Mouse (Mus musculus): Measurements from ENCODE around the gene Vmn2r4. TPM values are rescaled to one million over a fixed set of nuclear protein-coding genes. Genes with fewer than 3 reads are reported as not detected.
"Not testable (repeated sequence)": the region's sequence is repeated elsewhere in the genome, so short reads cannot be mapped to it uniquely, and the experiment has no call there.

The Vmn2r4 gene
- not detected for total RNA-seq (2021)

DNA sequence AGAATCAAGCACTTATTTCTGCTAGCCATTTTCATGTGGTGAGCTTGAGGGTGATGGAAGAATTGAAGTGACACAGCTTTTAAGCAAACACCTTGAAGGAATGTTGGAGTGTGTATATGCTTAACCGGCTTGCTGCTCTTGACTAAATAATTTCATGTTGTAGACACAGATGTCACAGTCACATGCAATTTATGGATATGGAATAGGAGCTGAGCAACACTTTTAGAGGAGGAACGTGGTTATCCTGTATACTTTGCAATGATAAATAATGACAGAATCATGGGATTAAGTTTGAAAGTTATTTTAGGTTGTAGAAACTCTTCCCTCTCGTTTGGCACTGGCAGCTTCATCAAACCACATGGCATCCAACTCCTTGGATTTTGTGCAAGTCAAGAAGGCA is at the start of gene Vmn2r4:
TSS of gene Vmn2r4 (minus strand) at position 101 of the 400 bp plus-strand sequence.
- DNase-seq; intact Hi-C loops (cut with DNase I): not testable (repeated sequence)

DNA sequence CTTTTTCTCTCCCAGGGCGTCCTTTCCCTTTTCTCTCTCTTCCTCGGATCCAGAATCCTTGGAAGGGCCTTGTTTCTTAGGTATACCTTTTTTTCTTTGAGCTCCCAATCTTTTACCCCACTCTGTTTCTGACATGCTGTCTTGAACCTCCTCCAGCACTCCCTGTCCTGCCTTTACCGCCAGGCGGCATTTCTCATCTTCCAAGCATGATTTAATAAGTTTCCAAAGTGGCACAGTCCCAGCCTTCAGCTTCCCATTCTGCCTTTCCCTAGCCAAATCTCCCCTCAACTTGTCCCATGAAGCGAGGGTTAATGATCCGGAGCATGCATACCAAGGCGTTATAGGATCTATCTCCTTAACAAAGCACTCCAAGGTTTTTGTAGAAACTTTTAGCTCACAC is 19.1 kb upstream of the Vmn2r4 start:
- DNase-seq; intact Hi-C loops (cut with DNase I): not testable (repeated sequence)

DNA sequence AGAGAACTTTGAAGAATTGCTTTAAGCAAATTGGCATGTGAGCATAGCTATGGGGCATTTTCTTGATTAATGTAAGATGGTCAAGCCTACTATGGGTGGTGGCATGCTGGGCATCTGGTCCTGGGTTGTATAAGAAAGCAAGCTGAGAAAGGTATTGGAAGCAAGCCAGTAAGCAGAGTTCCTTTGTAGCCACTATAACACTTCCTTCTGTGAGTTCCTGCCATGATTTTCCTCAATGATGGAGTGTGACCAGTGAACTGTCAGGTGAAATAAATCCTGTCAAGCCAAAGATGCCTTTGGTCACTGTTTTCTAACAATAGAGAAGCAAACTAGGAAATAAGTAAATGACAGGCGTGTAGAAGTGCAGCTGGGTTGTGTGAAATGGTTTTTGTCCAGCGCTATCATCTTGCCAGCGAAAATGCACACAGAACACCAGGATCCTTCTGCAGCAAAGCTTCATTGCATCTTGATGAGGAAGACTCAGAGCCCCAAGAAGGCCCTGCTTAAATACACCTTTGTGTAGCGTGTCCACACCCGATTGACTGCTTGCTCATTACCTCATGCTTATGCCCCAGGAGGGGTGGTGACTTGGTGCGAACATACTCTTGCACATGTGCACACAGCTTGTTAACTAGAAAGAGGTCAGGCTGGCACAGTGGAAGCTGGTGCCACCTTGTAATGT is 13.1 kb upstream of the Vmn2r4 start:
- DNase-seq: not testable (repeated sequence)
- intact Hi-C loops (cut with DNase I): loop anchor here (10.0 kb wide), 1 partner anchor 137 kb away; the partner anchor contains the start of gene Vmn2r6

DNA sequence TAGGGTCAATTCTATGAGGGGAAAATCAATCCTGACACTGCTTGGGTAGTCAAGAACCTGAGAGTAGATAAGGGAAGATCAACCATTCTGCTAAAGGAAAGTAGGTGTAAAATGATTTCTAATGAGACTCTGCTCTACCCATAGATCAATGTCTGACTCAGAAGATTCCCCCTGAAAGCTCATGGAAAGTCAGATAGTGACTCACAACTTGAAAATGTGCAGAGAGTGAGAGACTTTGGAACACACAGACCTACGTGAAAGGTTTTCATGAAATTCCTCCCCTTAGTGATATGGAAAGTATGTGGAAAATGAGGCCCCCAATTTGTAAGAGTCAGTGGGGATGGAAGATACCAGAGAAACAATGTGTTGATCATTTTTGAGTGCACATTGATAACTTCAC is 7.0 kb upstream of the Vmn2r4 start:
- DNase-seq: not testable (repeated sequence)
- intact Hi-C loops (cut with DNase I): loop anchor here (10.0 kb wide), 1 partner anchor 143 kb away; the partner anchor contains the start of gene Vmn2r6

DNA sequence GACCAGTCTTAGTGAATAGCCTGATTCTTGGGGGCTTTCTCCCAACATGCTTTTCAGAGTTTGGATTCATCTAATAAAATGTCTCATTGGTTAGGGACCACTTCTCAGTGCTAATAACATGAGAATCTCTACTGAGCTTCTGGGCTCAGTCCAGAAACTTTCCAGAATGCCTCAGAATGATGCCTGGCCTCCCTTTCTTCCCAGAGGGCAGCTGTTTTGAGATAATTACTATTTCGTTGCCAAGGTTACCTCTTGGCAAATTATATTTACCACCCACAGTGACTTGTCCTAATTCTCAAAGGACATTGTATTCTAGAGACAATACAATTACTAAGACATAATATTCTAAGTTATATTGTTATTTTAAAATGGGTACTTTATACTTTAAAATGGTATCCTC is 2.3 kb upstream of the Vmn2r4 start:
- intact Hi-C loops (cut with DNase I); DNase-seq: not testable (repeated sequence)

DNA sequence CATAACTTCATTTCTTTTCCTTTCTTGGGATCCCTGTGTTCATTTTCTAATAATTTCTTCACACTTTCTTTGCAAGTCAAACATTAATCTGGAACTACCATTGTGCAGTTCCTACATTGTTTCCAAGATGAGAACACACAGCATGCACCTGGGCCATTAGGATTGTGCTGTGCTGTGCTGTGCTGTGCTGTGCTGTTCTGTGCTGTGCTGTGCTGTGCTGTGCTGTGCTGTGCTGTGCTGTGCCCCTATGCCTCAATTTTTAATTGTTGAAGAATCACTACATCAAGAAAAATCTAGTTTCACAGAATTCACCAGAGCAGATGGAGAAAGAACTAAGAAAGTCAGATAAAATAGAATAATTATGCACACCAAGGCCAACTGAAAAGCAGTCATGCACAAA is 915 bp downstream of the Vmn2r4 start:
- DNase-seq; intact Hi-C loops (cut with DNase I): not testable (repeated sequence)

DNA sequence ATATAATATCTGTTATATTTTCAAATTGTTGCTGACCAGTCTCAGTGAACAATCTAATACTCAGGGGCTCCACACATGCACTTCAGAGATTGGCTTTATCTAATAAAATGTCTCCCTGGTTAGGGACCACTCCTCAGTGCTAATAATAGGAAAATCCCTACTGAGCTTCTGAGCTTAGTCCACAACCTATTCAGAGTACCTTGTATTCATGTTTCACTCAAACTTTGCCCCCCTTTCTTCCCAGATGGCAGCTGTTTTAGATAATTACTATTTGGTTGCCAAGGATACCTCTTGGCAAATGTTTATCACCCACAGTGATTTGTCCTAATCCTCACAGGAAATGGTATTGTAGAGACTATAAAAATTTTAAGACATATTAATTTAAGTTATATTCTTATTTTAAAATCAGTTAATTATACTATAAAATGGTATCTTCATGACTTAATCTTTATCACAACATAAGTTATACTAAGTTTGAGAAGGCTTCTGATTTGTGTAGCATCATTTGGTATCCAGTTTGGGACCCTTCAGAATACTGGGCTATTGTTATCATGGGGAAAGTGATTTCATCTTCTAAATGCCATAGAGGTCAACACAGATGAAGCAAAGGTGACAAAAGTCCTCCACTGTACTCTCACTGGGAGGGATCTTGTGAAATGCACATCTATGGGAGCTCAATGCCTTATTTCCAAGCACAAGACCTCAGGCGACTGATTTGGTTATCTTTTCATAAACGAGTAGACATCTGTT is 55.7 kb downstream of the Vmn2r4 start:
- intact Hi-C loops (cut with DNase I): loop anchor here (5.0 kb wide), 1 partner anchor 188 kb away; no protein-coding TSS in a partner anchor
- DNase-seq: no peak

Other genes starting within 250 kb of the Vmn2r4 start
- gene Vmn2r3, start 125.7 kb downstream of the Vmn2r4 start, total RNA-seq (2021): not detected
- gene Vmn2r5, start 94.5 kb upstream of the Vmn2r4 start, total RNA-seq (2021): not detected
- gene Vmn2r6, start 150.5 kb upstream of the Vmn2r4 start, total RNA-seq (2021): not detected

All from heart, postnatal 36 days (tissue).